8 mouse cellular contexts compared by ENCODE assay signal in genomic region chr10:19933511-19934383, GRCm38 (mm10). TPM values are rescaled to one million over a fixed set of nuclear protein-coding genes. Genes with fewer than 3 reads are reported as not detected.
DNase-seq lines count a peak whose midpoint lies in the region; ATAC-seq and TF ChIP-seq lines count a peak whose summit lies in the region.

No protein-coding gene starts in this region.

- peak overlapping the region; percentile 98 for H3K4me2 ChIP-seq in lung, embryonic 14.5 days
- peak overlapping the region; percentile 98 for H3K4me2 ChIP-seq in neural tube, embryonic 15.5 days

- H3K27me3 ChIP-seq in lung, embryonic 14.5 days (ENCODE audit: insufficient read depth, low read length) = no peaks in the 10 kb centered on the region
- H3K27me3 ChIP-seq in neural tube, embryonic 15.5 days (replicated peaks) = peaks cover 24% of the 10 kb centered on the region

- DNase-seq in CD8-positive naive resting alpha-beta T cell, adult 2 months (ENCODE audit: low read depth in 2 of 2, low spot score in 2 of 2) = peak; percentile 74 to 76
- peak; percentile 89 for DNase-seq in cerebellum, adult 11-12 months
- peak; percentile 45 for DNase-seq in layer of hippocampus, adult 9-10 months (ENCODE audit: low spot score)
- peak; percentile 83 for DNase-seq in lung, embryonic 14.5 days
- peak; percentile 74 for DNase-seq in testis, postnatal 10 days (ENCODE audit: low spot score)

- WGBS in lung, embryonic 14.5 days = under 1% methylated on average over 97 of the region's 97 CpGs
- 0% methylated on average over 74 of the region's 97 CpGs for WGBS in neural tube, embryonic 15.5 days

- peak; percentile 39 for TF ChIP-seq CTCF in lung, embryonic 14.5 days (IDR thresholded peaks at IDR 0.05; ENCODE audit: low read depth)

- peak overlapping the region; percentile 76 for H3K27ac ChIP-seq in lung, embryonic 14.5 days (ENCODE audit: low read depth)
- peak overlapping the region; percentile 84 for H3K27ac ChIP-seq in neural tube, embryonic 15.5 days (replicated peaks)

- peak; percentile 75 for ATAC-seq in frontal cortex, adult (ENCODE audit: low TSS enrichment)
- peak; percentile 81 to 88 for ATAC-seq in hematopoietic stem cell, adult 5-6 weeks (replicated peaks in 1 of 2; ENCODE audit: insufficient read depth in 1 of 2, low FRiP score in 2 of 2, low TSS enrichment in 1 of 2, low read depth in 1 of 2, poor library complexity in 2 of 2, severe bottlenecking in 2 of 2)
- ATAC-seq in lung, embryonic 14.5 days (ENCODE audit: insufficient read depth) = peak; percentile 87
- peak; percentile 89 for ATAC-seq in neural tube, embryonic 15.5 days (ENCODE audit: low FRiP score)

- H3K9me3 ChIP-seq in lung, embryonic 14.5 days (ENCODE audit: low read depth, low read length) = no peaks in the 10 kb centered on the region
- no peaks in the 10 kb centered on the region for H3K9me3 ChIP-seq in neural tube, embryonic 15.5 days (replicated peaks)

- H3K4me3 ChIP-seq in lung, embryonic 14.5 days (ENCODE audit: low read depth, low read length) = peak overlapping the region; percentile 71
- peak overlapping the region; percentile 78 for H3K4me3 ChIP-seq in neural tube, embryonic 15.5 days (replicated peaks)

- H3K36me3 ChIP-seq in lung, embryonic 14.5 days (ENCODE audit: insufficient read depth) = no peaks in the 10 kb centered on the region
- H3K36me3 ChIP-seq in neural tube, embryonic 15.5 days = no peaks in the 10 kb centered on the region

- H3K9ac ChIP-seq in lung, embryonic 14.5 days = peak overlapping the region; percentile 64
- peak overlapping the region; percentile 75 for H3K9ac ChIP-seq in neural tube, embryonic 15.5 days (replicated peaks)

- no peaks in the 10 kb centered on the region for H3K4me1 ChIP-seq in lung, embryonic 14.5 days (ENCODE audit: insufficient read depth)
- peaks cover 23% of the 10 kb centered on the region for H3K4me1 ChIP-seq in neural tube, embryonic 15.5 days

RNA-seq across cellular contexts. Expression of gene Map3k5, which starts 0.5 kb away (rescaled TPM):
- total RNA-seq in hematopoietic stem cell, adult 5-6 weeks (2017) = 22.7 and 29.0 TPM in 2 replicates
- polyA plus RNA-seq in lung, embryonic 14.5 days (2014; fragmentation: Nextera tagmentation; extraction: Ambion mirVana) = 2.2 and 2.5 TPM in 2 replicates
- polyA plus RNA-seq in neural tube, embryonic 15.5 days (2015; fragmentation: Nextera tagmentation; extraction: Ambion mirVana) = 1.4 and 1.7 TPM in 2 replicates

RNA-seq across cellular contexts. Expression of gene Pex7, which starts 26.3 kb away (rescaled TPM):
- 50.3 and 52.9 TPM in 2 replicates for total RNA-seq in hematopoietic stem cell, adult 5-6 weeks (2017)
- 24.5 and 25.1 TPM in 2 replicates for polyA plus RNA-seq in lung, embryonic 14.5 days (2014; fragmentation: Nextera tagmentation; extraction: Ambion mirVana)
- 32.9 and 34.0 TPM in 2 replicates for polyA plus RNA-seq in neural tube, embryonic 15.5 days (2015; fragmentation: Nextera tagmentation; extraction: Ambion mirVana)

Comparison
In these comparisons a context has a peak if more than half of its experiments do, and no peak if none do; other contexts are left out.
1. Peak in every context shown above with its lines: DNase-seq, ATAC-seq, H3K4me3 ChIP-seq and H3K27ac ChIP-seq.